Mouse (Mus musculus) thymus, adult 2 months (tissue): ENCODE data around the gene Ccdc90b.

Experiments
- CTCF ChIP-seq: fragments of 200-500 bp; IDR thresholded peaks from 2 replicates; pipeline ENCODE4 v1.5.1; 2012; ENCODE audit warnings: mild to moderate bottlenecking, control low read depth, low read length, moderate library complexity, borderline replicate concordance; ENCODE audit not compliant: control insufficient read depth, poor library complexity, insufficient read depth; ENCODE audit errors: extremely low read depth
- POLR2A ChIP-seq: fragments of 200-500 bp; IDR thresholded peaks from 2 replicates; pipeline ENCODE4 v1.6.1; 2012; ENCODE audit warnings: mild to moderate bottlenecking, low read length, control low read depth, moderate library complexity; ENCODE audit not compliant: control insufficient read depth, poor library complexity, insufficient read depth; ENCODE audit errors: extremely low read depth

- no peak for TF ChIP-seq CTCF
- no peak for TF ChIP-seq POLR2A
Measured at GRCm38 (mm10) chr7:92550990-92551392, 10.0 kb upstream of the Ccdc90b start.
